Mouse (Mus musculus) yolk sac, embryonic 10.5 days (tissue): ENCODE results near the gene Suv39h1.
"Not testable (repeated sequence)": the region's sequence is repeated elsewhere in the genome, so short reads cannot be mapped to it uniquely, and the experiment has no call there.

Experiments
- DNase-seq: peaks from one replicate; pipeline ENCODE4 v3.0.0-alpha.2; 2017; ENCODE audit warnings: low spot score

Gene Suv39h1

DNA sequence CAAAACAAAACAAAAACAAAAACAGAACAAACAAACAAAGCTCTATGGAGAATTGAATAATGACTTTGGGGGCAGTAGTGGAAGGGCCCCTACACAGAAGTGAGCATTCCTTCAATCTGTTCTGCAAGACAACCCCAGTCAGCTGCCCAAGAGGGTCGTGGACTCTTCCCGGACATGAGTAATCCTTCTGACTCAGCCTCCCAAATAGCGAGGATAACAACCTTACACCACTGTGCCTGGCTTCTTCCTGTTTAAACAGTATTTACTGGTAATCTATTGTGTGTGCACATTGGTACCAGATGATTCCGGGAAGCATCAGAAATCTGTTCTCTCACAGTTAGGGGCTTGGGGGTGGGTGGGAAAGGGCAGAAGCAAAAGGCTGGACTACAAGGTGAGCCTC is 47.7 kb downstream of the Suv39h1 start:
- peak; percentile 11 for DNase-seq

DNA sequence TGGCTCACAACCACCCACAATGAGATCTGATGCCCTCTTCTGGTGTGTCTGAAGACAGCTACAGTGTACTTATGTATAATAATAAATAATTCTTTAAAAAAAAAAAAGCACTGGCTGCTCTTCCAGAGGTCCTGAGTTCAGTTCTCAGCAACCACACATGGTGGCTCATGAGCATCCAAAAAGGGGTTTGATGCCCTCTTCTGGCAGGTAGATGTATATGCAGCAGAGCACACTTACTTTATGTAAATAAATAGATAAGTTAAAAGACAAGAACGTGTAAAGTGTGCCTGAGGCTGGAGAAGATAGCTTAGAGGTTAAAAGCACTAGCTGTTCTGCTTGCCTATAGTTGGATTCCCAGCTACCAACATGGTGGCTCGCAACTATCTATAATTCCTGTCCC is 49.8 kb downstream of the Suv39h1 start:
- no peak for DNase-seq

DNA sequence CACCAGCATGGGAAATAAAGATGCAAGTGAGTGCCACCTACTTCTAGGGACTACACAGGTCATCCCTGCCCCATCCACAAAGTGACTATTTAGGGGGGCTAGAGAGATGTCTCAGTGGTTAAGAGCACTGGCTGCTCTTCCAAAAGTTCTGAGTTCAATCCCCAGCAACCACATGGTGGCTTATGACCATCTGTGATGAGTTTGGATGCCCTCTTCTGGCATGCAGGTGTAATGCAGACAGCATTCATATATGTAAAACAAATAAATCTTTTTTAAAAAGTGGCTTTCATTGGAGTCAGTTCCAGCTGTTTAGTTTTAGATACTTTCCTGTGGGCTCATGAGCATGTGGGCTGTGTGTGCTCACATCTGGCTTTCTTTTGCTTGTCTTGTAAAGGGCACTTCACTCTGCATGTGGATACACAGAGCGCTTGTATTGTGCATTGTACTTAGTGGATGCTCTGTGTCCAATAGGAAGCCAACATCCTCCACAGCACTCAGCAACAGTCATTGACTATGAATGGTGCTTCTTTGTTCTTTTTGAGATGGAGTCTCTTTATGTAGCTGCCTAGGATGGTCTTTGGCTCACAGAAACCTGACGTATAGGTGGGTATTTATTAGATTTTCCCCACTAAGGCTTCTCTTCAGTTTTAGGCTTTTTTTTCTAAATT is 54.3 kb downstream of the Suv39h1 start:
- DNase-seq: no peak

DNA sequence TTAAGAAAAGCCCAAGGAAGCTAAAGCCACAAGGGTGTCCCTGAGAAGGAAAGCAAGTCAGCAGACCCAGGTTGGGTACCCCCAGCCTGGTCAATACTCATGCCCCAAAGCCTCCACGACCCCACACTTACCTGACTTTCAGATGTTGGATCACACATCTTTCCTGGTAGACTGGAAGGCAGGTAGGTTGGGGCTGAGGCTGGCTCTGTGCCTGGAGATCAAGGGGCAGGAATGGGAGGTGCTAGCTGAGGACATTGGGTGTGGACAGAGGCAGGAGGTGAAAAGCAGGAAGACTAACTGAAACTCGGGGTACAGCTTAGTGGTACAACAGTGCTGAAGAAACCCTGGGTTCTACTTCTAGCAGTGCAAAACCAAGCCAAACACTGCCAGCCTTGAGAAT is 56.3 kb downstream of the Suv39h1 start, which contains the start of gene Glod5:
Gene Glod5 (minus strand): TSS at position 207 of the 400 bp plus-strand sequence.
- DNase-seq: no peak

DNA sequence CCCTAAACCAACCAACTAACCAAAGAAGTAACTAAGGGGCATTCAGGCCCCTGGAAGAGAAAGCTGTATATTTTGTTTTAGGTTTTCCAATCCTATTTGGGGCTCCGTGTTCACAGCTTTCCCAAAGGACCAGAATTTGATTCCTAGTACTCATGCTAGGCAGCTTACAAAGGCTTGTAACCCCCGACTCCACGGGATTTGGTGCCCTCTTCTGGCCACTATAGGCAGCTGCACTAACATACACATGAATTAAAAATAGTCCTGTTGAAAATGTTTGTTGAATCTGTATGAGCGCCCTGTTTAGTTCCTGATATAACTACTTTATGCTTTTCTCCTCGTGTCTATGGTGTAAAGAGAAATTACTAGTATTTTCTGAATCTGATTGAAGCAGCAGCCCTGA is 57.4 kb downstream of the Suv39h1 start:
- DNase-seq: no peak

DNA sequence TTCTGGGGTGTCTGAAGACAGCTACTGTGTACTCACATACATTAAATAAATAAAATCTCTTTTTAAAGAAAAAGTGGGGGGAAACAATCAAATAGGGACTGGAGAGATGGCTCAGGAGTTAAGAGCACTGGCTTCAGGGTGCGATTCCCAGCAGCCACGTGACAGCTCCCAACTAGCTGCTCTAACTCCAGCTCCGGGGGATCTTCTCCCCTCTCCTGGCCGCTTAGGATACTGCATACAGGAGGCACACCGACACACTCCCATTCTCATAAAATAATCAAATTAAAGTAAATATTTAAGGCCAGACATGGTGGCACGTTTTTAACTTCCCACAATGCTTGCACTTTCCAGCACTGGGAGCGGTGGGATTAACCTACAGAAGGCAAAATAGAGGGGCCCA is 58.9 kb downstream of the Suv39h1 start:
- DNase-seq: not testable (repeated sequence)

DNA sequence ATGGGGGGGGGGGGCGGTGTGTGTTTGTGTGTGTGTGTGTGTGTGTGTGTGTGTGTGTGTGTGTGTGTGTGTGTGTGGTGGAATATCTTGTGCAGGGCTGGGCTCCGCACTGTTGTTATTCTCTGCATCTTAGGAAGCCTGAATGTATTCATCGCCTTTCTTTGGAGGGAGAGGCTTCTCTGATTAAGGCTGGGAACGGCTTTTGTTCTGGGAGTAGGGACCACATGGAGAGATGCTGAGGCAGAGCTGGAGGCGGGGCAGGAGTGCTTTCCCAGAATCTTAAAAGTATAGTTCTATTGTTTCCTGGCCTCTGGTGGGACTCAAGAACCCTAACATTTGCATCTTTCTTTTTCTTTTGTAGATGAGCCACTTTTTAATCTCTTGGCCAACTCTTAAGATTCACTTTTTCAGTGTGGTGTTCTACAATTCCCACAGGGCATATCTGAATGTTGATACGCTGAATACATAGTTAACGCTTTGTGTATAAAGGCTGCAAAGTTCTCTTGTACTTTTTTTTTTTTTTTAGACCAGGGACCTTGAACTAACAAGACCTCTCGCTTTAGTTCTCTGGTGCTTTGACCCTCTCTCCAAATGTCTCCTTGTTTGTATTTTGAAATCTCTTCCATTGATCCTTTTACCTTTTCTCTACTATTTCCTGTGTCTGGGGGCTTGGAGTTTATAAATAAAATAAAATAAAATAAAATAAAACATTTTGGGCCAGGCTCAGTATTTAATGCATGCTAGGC is 60.8 kb downstream of the Suv39h1 start:
- DNase-seq: no peak

DNA sequence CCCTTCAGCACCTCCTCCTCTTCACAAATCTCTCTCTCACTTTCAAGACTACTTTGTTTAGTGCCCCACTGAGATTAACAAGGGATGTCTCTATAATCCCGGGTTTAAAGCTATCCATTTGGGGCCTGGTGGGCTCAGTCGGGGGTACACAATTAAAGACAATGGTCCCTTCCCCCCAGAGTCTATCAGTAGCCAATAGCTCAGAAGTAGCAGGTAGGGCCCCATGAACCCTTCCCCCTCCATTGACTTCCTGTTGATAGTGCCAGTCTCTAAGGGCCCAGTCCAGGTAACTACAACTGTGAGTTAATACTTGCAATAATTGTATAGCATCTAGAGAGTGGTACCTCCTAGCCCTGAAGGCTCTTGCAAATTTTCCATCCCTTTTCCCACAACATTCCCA is 61.4 kb downstream of the Suv39h1 start:
- DNase-seq: no peak
